Mouse (Mus musculus): ENCODE results near the gene Ankrd33b.

The Ankrd33b gene

GRCm38 (mm10) chr15:31366596-31367480 lies 688 bp downstream of the Ankrd33b start:
- no peak for DNase-seq

- DNase-seq: no peak
Observed at GRCm38 (mm10) chr15:31365720-31366591, 1.6 kb downstream of the Ankrd33b start.

- DNase-seq: no peak
Observed at GRCm38 (mm10) chr15:31365041-31365719, 2.3 kb downstream of the Ankrd33b start.

DNA sequence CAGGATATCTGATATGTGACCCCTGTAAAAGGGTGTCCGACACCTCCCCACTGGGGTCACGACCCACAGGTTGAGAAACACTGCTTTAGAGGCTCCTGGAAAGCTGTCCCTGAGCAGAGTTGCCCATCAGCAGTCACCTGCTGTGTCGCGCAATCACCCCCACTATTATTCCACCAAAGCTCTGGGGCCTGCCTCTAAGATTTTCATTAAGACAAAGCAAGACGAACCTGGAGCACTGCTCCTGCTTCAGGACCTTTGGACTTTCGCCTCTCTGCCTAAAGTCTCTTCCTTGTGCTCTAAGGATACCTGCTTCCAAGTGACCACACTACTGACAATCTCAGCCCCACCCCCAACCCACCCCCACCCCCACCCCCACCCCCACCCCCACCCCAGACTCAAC lies 3.1 kb downstream of the Ankrd33b start:
- no peak for DNase-seq

DNA sequence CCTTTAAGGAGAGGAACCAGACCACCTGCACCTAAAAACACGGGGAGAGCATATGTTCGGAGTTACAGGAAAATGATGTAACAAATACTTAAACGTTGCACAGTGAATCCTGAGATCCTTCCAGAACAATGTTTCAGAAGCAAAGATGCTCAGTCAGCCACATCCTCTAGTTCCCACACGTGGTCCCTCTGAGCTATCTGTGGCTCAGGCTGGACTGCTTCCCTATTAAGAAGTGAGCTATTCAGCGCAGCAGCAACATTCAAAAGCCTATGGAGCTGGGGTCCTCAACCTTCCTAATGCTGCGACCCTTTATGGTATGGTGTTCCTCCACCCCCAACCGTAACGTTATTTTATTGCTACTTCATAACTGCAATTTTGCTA lies 3.6 kb downstream of the Ankrd33b start:
- no peak for DNase-seq

GRCm38 (mm10) chr15:31363241-31363980 lies 4.1 kb downstream of the Ankrd33b start:
- DNase-seq: no peak

GRCm38 (mm10) chr15:31361259-31361853 lies 6.2 kb downstream of the Ankrd33b start:
- no peak for DNase-seq

DNA sequence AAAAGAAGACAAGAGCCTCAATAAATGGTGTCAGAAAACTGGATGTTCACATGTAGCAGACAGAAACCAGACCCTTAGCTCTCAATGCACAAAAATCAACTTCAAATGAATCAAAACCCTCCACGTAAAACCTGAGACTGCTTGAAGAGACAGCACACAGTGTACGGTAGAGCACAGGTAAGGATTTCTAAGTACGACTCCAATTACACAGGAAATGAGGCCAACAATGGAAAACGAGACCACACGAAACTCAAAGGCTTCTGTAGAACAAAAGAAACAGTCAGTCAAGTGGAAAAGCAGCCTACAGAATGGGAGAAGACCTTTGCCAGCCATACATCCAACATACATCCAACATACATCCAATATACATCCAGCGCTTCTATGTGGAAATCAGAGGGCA lies 6.9 kb downstream of the Ankrd33b start:
- DNase-seq: no peak

DNA sequence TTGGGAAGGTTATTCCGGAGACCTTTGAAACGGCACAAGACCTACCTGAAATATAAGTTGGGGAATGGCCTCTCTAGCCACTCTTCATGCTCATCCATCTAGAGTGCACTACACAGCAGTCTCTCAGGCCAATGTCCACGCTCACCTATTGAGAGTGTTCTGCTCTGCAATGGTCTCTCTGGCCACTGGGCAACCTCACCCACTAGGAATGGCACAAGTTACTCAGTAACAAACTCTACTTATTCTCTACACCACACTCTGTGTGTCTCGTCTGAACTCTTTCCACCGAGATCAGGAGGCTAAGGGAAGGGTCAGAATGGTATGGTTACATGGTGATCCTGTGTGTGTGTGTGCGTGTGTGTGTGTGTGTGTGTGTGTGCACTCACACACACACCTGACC lies 7.7 kb downstream of the Ankrd33b start:
- no peak for DNase-seq

DNA sequence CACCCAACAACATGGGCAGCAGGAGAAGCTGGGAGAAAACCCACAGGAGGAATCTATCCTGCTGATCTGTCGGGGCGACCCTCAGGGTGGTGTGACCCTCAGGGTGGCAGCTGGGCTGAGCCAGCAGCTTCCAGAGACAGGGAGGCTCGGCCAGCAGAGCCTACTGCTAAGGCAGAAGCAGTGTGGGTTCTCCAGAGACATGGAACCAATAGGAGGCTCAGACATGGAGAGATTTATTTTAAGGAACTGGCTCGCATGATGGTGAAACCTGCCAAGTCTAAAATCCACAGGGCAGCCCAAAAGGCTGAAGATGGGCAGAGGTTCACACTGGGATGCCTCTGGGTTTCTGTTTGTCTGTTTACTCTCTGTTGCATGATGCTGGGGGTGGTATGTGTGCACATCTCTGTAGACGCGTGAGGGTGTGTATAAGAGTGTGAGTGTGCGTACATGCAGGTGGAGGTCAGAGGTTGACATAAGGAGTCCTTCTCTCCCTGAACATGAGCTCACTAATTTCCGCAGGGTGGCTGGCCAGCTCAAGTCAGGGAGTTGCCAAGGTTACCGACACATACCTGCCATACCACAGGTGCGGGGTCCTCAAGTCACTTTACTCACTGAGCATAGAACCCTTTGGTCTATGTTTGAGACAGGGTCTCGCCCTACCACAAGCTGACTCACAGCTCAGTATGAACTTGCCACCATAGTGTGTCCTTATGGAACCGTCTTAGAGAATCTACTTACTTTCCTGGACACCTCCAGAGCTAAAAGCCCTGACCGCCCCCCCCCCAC lies 14.8 kb downstream of the Ankrd33b start:
- DNase-seq: no peak

GRCm38 (mm10) chr15:31349810-31350341 lies 17.6 kb downstream of the Ankrd33b start:
- DNase-seq: no peak

GRCm38 (mm10) chr15:31349046-31349445 lies 18.5 kb downstream of the Ankrd33b start:
- no peak for DNase-seq

GRCm38 (mm10) chr15:31348241-31348640 lies 19.3 kb downstream of the Ankrd33b start:
- no peak for DNase-seq

- no peak for DNase-seq
Observed at GRCm38 (mm10) chr15:31346508-31346907, 21.0 kb downstream of the Ankrd33b start.

GRCm38 (mm10) chr15:31345366-31345765 lies 22.2 kb downstream of the Ankrd33b start:
- no peak for DNase-seq

- no peak for DNase-seq
Observed at GRCm38 (mm10) chr15:31344811-31345211, 22.7 kb downstream of the Ankrd33b start.

- no peak for DNase-seq
Observed at GRCm38 (mm10) chr15:31343602-31344001, 23.9 kb downstream of the Ankrd33b start.

DNA sequence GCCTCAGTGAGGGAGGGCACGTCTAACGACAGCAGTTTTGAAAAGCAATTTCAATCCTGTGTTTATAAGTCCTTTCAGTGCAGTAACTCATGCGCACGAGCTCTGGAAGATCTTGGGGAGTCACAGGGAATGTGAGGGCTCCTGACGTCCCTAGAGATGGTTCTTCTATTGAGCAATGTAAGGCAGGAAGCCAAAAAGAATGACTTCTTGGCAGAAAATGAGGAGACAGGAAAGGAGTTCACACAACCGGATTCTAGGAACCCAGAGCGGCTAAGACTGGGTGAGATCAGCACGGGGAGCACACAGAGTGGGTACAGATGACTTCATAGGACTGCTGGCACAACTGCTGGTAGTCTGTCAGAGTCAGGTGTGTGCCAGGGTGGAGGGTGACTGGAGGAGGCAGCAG lies 25.0 kb downstream of the Ankrd33b start:
- no peak for DNase-seq

DNA sequence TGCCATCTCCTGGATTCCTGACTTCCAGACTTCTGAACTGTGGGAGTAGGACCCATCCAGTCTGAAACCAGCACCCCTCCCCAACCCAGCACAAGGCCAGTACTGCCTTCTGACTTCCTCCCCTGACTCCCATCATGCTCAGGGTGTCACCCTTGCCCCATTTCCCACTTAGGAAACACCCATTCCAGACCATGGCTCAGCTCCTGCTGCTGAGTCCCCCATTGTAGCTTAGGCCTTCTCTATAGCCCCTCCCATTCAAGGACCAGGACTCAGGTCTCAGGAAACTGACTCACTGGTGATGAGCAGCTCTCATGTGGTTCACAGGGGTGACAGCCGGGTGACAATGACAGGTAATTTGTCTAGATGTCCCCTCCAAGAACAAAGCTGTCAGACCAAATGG lies 25.5 kb downstream of the Ankrd33b start:
- no peak for DNase-seq

- no peak for DNase-seq
Observed at GRCm38 (mm10) chr15:31338656-31339291, 28.8 kb downstream of the Ankrd33b start.
